Mouse (Mus musculus) ES-Bruce4 (cell line): ENCODE results near the gene Flg2.

Experiments used
- CTCF ChIP-seq: IDR thresholded peaks from one replicate; pipeline ENCODE4 v1.8.1; 2011; ENCODE audit warnings: low read depth, low read length
- POLR2A ChIP-seq: IDR thresholded peaks from one replicate; pipeline ENCODE4 v1.8.1; 2011; ENCODE audit warnings: low read length; ENCODE audit not compliant: insufficient read depth

GRCm38 (mm10) chr3:93162996-93163592, 34.0 kb upstream of the Flg2 start:
- TF ChIP-seq CTCF = no peak
- TF ChIP-seq POLR2A = no peak
